Mouse (Mus musculus) liver, embryonic 11.5 days (tissue): ENCODE data around the gene F7. TPM values are rescaled to one million over a fixed set of nuclear protein-coding genes. Genes with fewer than 3 reads are reported as not detected.

Experiments used
- ATAC-seq: fragments of 200-750 bp; cut with Nextera tagmentation; replicated peaks from 2 replicates; pipeline ENCODE4 v1.8.0; 2017; ENCODE audit warnings: moderate number of reproducible peaks, mild to moderate bottlenecking, moderate TSS enrichment, moderate library complexity; ENCODE audit not compliant: low FRiP score
- DNase-seq: peaks from one replicate; pipeline ENCODE4 v3.0.0-alpha.2; 2017; ENCODE audit warnings: low spot score
- H3K27ac ChIP-seq: fragments of 300-500 bp; sonication (generic); 2 replicates; pipeline ENCODE4 v1.5.1; 2014; ENCODE audit warnings: mild to moderate bottlenecking, low read depth, low read length, control low read depth
- H3K27me3 ChIP-seq: fragments of 300-500 bp; sonication (generic); replicated peaks from 2 replicates; pipeline ENCODE4 v1.6.1; 2014; ENCODE audit warnings: low read length, mixed read lengths; ENCODE audit not compliant: control insufficient read depth, insufficient read depth
- H3K36me3 ChIP-seq: fragments of 300-500 bp; sonication (generic); 2 replicates; pipeline ENCODE4 v1.6.1; 2014; ENCODE audit warnings: mild to moderate bottlenecking, low read length, moderate library complexity, mixed read lengths; ENCODE audit not compliant: control insufficient read depth, insufficient read depth
- H3K4me1 ChIP-seq: fragments of 300-500 bp; sonication (generic); replicated peaks from 2 replicates; pipeline ENCODE4 v1.6.1; 2014; ENCODE audit warnings: low read length, mixed read lengths; ENCODE audit not compliant: control insufficient read depth, insufficient read depth
- H3K4me2 ChIP-seq: fragments of 300-500 bp; sonication (generic); 2 replicates; pipeline ENCODE4 v1.6.1; 2014; ENCODE audit warnings: mild to moderate bottlenecking, control low read depth, moderate library complexity
- H3K4me3 ChIP-seq: fragments of 300-500 bp; sonication (generic); 2 replicates; pipeline ENCODE4 v1.5.1; 2014; ENCODE audit warnings: low read depth, low read length, control low read depth
- H3K9ac ChIP-seq: fragments of 300-500 bp; sonication (generic); 2 replicates; pipeline ENCODE4 v1.6.1; 2014; ENCODE audit warnings: low read depth, low read length, control low read depth
- H3K9me3 ChIP-seq: fragments of 300-500 bp; sonication (generic); 2 replicates; pipeline ENCODE4 v1.6.1; 2016; ENCODE audit warnings: low read length, inconsistent platforms, mixed read lengths; ENCODE audit not compliant: control insufficient read depth
- WGBS: fragments of 180-500 bp; shearing (Covaris S2); extraction: QIAGEN DNeasy Blood & Tissue Kit; methylation state at CpG from one replicate; pipeline ENCODE4 v1.1.7; 2014; 5-methylcytosine and 5-hydroxymethylcytosine counted together
- polyA plus RNA-seq: library from polyadenylated mRNA; unstranded; fragments of >200 nt; fragmentation: Nextera tagmentation; extraction: Ambion mirVana; gene quantifications from 2 replicates; pipeline ENCODE4 v1.2.1, GENCODE M21; 2014

The F7 gene
- polyA plus RNA-seq, 1 experiment from 2014 or later: 2.9 TPM

- Histone ChIP-seq H3K27ac (no peak overlapping the region; the same call in 1 of the 2 replicates), H3K4me2 (peak overlapping the region; percentile 59), H3K36me3 (no peaks in the 10 kb centered on the region), H3K4me1 (peaks cover 6% of the 10 kb centered on the region), H3K9ac (0 out of 2 replicates have a peak overlapping the region, but pooled peaks have one; percentile 22), H3K27me3 (no peaks in the 10 kb centered on the region), H3K9me3 (no peaks in the 10 kb centered on the region), H3K4me3 (no peak overlapping the region)
- no peak for ATAC-seq
- no peak for DNase-seq
- 73% methylated on average over 6 of the region's 6 CpGs for WGBS
These were observed 13.2 kb downstream of the F7 start for GRCm38 (mm10) chr8:13039054-13039453.

- WGBS: 57% methylated on average over 4 of the region's 4 CpGs
- Histone ChIP-seq H3K9ac (no peak overlapping the region), H3K9me3 (no peaks in the 10 kb centered on the region), H3K27me3 (no peaks in the 10 kb centered on the region), H3K4me2 (no peak overlapping the region), H3K27ac (no peak overlapping the region), H3K4me3 (no peak overlapping the region), H3K36me3 (no peaks in the 10 kb centered on the region), H3K4me1 (peaks cover 5% of the 10 kb centered on the region)
- ATAC-seq (no peak), DNase-seq (no peak)
These were observed 15.6 kb downstream of the F7 start for GRCm38 (mm10) chr8:13041459-13041858.

- 67% methylated on average over 5 of the region's 5 CpGs for WGBS
- no peak for ATAC-seq
- H3K27me3 ChIP-seq: no peaks in the 10 kb centered on the region
- H3K4me1 ChIP-seq: no peaks in the 10 kb centered on the region
- H3K9me3 ChIP-seq: no peaks in the 10 kb centered on the region
- no peak overlapping the region for H3K9ac ChIP-seq
- no peaks in the 10 kb centered on the region for H3K36me3 ChIP-seq
- no peak overlapping the region for H3K27ac ChIP-seq
- DNase-seq: no peak
- H3K4me3 ChIP-seq: no peak overlapping the region
- H3K4me2 ChIP-seq: no peak overlapping the region
These were observed 21.8 kb downstream of the F7 start for GRCm38 (mm10) chr8:13047652-13048051.

- Histone ChIP-seq H3K4me1 (no peaks in the 10 kb centered on the region), H3K4me2 (no peak overlapping the region), H3K27ac (no peak overlapping the region), H3K36me3 (0 out of 2 replicates have a peak, but pooled peaks cover 2% of the 10 kb centered on the region), H3K9me3 (no peaks in the 10 kb centered on the region), H3K27me3 (no peaks in the 10 kb centered on the region), H3K9ac (no peak overlapping the region), H3K4me3 (no peak overlapping the region)
- WGBS: 76% methylated on average over 10 of the region's 10 CpGs
- ATAC-seq (no peak), DNase-seq (no peak)
These were observed 24.7 kb downstream of the F7 start for GRCm38 (mm10) chr8:13050550-13050949.

DNA sequence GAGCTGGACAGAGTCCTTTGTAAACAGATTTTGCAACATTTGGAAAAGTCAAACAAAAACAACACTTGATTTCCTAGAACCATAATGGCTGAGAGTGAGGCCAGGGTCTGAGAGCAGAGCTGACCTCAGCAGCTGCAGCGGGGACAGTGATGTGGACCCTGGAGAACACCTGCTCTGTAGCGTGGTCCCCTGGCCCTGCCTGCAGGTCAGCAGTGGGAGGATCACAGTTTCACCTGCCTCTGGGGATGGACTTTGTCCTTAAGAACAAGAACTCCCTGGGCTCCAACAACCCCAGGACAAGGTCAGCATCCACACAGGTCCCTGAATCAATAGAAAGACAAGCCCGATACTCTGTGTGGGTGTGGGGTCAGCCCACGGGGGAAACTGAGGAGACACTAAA lies 31.5 kb downstream of the F7 start:
- H3K36me3 ChIP-seq: 0 out of 2 replicates have a peak, but pooled peaks cover 3% of the 10 kb centered on the region
- no peaks in the 10 kb centered on the region; the same call in 1 of the 2 replicates for H3K4me1 ChIP-seq
- no peak overlapping the region for H3K4me2 ChIP-seq
- no peak overlapping the region for H3K9ac ChIP-seq
- WGBS: 65% methylated on average over 4 of the region's 4 CpGs
- DNase-seq (no peak), ATAC-seq (peak; percentile 44)
- no peak overlapping the region for H3K4me3 ChIP-seq
- H3K27me3 ChIP-seq: no peaks in the 10 kb centered on the region
- no peaks in the 10 kb centered on the region for H3K9me3 ChIP-seq
- peak overlapping the region; percentile 11; the same call in 1 of the 2 replicates for H3K27ac ChIP-seq

DNA sequence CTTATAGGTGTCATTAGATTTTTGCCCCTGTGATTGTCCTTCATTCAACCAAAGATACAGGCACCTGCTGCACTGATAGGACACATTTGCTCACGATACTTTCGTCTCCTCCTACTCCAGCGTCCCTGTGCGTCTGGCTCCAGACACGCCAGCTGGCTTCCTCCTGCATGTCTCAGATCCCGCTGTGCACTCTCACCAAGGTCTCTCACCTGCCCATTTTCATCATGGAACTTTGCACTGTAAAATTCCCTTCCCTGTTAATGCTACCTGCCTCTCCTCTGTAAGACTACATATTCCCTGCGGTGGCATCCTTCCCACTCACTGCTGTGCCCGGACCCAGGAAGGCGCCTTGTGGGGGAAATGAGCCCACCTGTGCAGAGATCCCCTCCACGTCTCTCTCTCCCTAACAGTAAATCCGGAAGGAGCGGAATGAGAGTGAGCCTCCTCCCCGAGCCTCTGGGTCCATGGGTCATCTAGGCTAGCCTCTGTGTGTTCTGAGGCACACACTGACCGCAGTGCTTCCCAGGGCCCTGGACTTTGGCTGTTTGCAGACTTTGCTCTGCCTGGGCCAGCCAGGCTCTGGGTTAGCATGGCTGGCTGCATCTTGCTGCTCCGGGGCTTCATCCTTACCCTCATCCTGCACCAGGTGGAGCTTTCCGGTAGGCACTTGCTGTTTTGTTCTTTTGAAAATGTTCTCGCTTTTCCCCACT lies 34.8 kb downstream of the F7 start, which contains the start of gene Proz:
Gene Proz, plus strand, starts transcription at position 474 of the 710 bp plus-strand sequence.
- 0 out of 2 replicates have a peak, but pooled peaks cover under 1% of the 10 kb centered on the region for H3K36me3 ChIP-seq
- H3K27ac ChIP-seq: peak within 1 kb of the TSS; percentile 59
- peak within 1 kb of the TSS; percentile 51 for H3K4me2 ChIP-seq
- peak; percentile 74 for ATAC-seq
- DNase-seq: no peak
- H3K27me3 ChIP-seq: no peaks in the 10 kb centered on the region
- peak within 1 kb of the TSS; percentile 33 for H3K4me3 ChIP-seq
- no peak within 1 kb of the TSS for H3K9ac ChIP-seq
- 69% methylated on average over 17 of the region's 17 CpGs for WGBS
- H3K4me1 ChIP-seq: no peaks in the 10 kb centered on the region; the same call in 1 of the 2 replicates
- no peaks in the 10 kb centered on the region for H3K9me3 ChIP-seq

DNA sequence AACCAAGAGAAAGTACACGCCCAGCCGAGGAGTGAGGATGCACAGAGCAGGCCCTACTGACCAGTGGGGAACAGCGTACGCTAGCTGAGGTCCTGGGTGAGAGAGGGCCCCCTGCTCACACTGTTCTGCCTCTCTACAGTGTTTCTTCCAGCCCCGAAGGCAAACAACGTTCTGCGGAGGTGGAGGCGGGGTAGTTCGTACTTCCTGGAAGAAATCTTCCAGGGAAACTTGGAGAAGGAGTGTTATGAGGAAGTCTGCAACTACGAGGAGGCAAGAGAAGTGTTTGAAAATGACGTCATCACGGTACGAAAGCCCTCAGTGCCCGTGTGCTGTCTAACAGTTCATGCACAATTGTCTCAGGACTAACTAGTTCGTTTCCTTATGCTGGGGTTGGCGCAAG lies 37.3 kb downstream of the F7 start:
- Histone ChIP-seq H3K4me2 (no peak overlapping the region), H3K27ac (no peak overlapping the region), H3K36me3 (no peaks in the 10 kb centered on the region), H3K9ac (no peak overlapping the region), H3K4me3 (no peak overlapping the region), H3K4me1 (no peaks in the 10 kb centered on the region; the same call in 1 of the 2 replicates), H3K27me3 (no peaks in the 10 kb centered on the region), H3K9me3 (no peaks in the 10 kb centered on the region)
- ATAC-seq: no peak
- DNase-seq: no peak
- WGBS: 78% methylated on average over 16 of the region's 16 CpGs

DNA sequence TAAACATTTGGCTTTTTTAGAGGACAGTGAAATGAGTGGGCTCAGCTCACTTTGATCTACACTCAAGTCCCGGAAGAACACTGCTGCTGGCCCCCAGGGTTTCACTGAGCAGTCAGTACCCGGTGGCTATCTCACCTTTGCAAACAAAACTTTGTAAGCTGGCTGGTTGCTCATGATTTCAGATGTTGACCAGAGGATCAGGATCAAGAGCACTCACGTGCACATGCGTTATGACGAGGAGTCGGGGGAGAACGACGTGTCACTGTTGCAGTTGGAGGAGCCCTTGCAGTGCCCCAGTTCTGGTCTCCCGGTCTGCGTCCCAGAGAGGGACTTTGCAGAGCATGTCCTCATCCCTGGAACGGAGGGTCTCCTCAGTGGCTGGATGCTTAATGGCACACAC lies 47.4 kb downstream of the F7 start:
- Histone ChIP-seq H3K27me3 (no peaks in the 10 kb centered on the region), H3K4me3 (no peak overlapping the region), H3K9ac (no peak overlapping the region), H3K9me3 (no peaks in the 10 kb centered on the region), H3K4me1 (no peaks in the 10 kb centered on the region), H3K4me2 (no peak overlapping the region), H3K27ac (no peak overlapping the region), H3K36me3 (peaks cover 22% of the 10 kb centered on the region)
- ATAC-seq (no peak; the same call in 1 of the 2 replicates), DNase-seq (no peak)
- 85% methylated on average over 11 of the region's 11 CpGs for WGBS

DNA sequence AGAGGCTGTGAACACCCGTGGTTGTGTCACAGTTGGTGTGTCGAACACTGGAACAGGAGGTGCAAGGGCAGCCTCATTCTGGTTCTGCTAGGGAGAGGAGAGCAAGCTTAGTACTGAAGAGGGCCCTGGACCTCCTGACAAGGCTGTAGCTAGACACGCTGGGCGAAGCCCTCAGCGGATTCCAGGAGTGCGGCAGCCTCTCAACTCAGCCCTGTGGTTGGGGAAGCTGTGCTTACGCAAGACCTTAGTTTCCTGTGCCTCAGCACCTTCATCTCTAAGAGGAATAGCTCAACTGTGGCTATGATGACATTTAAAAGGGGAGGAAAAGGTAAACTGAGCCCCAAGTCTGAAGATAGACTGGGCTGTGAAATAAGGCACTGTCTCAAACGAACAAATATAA lies 49.2 kb downstream of the F7 start:
- no peaks in the 10 kb centered on the region for H3K4me1 ChIP-seq
- no peak overlapping the region for H3K4me3 ChIP-seq
- H3K27me3 ChIP-seq: no peaks in the 10 kb centered on the region
- H3K36me3 ChIP-seq: peaks cover 33% of the 10 kb centered on the region
- no peak overlapping the region for H3K9ac ChIP-seq
- H3K4me2 ChIP-seq: no peak overlapping the region
- DNase-seq (no peak), ATAC-seq (no peak)
- no peaks in the 10 kb centered on the region for H3K9me3 ChIP-seq
- WGBS: 75% methylated on average over 8 of the region's 8 CpGs
- no peak overlapping the region for H3K27ac ChIP-seq
